Mouse (Mus musculus): ENCODE data around the gene Rnf213. TPM values are rescaled to one million over a fixed set of nuclear protein-coding genes. Genes with fewer than 3 reads are reported as not detected.

The Rnf213 gene
- polyA plus RNA-seq, 1 experiment, result 16.7 TPM

- Histone ChIP-seq H3K36me3 (ENCODE audit: control insufficient read depth, insufficient read depth) (peaks cover 43% of the 10 kb centered on the region), H3ac (ENCODE audit: control insufficient read depth, insufficient read length) (no peak overlapping the region), H3K4me3 (no peak overlapping the region), H3K79me2 (ENCODE audit: control insufficient read depth, insufficient read depth) (no peaks in the 10 kb centered on the region), H3K27me3 (ENCODE audit: control insufficient read depth, insufficient read depth, insufficient read length) (no peaks in the 10 kb centered on the region), H3K4me2 (ENCODE audit: low read depth) (no peak overlapping the region)
- no peak for TF ChIP-seq MAX (IDR thresholded peaks at IDR 0.05; ENCODE audit: low read depth)
- TF ChIP-seq TCF3 (IDR thresholded peaks at IDR 0.05; ENCODE audit: insufficient read length, low read depth), result no peak
- no peak for TF ChIP-seq POLR2A (IDR thresholded peaks at IDR 0.05; ENCODE audit: insufficient read length, low read depth)
- TF ChIP-seq TCF12 (IDR thresholded peaks at IDR 0.05; ENCODE audit: insufficient read depth, poor library complexity, severe bottlenecking), result no peak
- TF ChIP-seq MYOG (IDR thresholded peaks at IDR 0.05; ENCODE audit: control insufficient read depth in 1 of 3, insufficient read depth in 1 of 3, insufficient read length in 2 of 3, low read depth in 2 of 3), result no peak
- TF ChIP-seq CEBPB (IDR thresholded peaks at IDR 0.05; ENCODE audit: insufficient read depth, poor library complexity, severe bottlenecking), result no peak
- no peak for TF ChIP-seq MYOD1 (IDR thresholded peaks at IDR 0.05; ENCODE audit: control insufficient read depth in 1 of 3, insufficient read length in 2 of 3, low read depth in 2 of 3)
- no peak for TF ChIP-seq E2F4 (IDR thresholded peaks at IDR 0.05; ENCODE audit: insufficient read depth)
- no peak for TF ChIP-seq USF1 (IDR thresholded peaks at IDR 0.05; ENCODE audit: low read depth)
Observed at GRCm38 (mm10) chr11:119443442-119443841, 50.5 kb downstream of the Rnf213 start.

- Histone ChIP-seq H3K36me3 (ENCODE audit: control insufficient read depth, insufficient read depth) (peaks cover 53% of the 10 kb centered on the region), H3K4me3 (no peak overlapping the region), H3K79me2 (ENCODE audit: control insufficient read depth, insufficient read depth) (no peaks in the 10 kb centered on the region), H3K4me2 (ENCODE audit: low read depth) (no peak overlapping the region), H3K27me3 (ENCODE audit: control insufficient read depth, insufficient read depth, insufficient read length) (no peaks in the 10 kb centered on the region), H3ac (ENCODE audit: control insufficient read depth, insufficient read length) (no peak overlapping the region)
- no peak for TF ChIP-seq CEBPB (IDR thresholded peaks at IDR 0.05; ENCODE audit: insufficient read depth, poor library complexity, severe bottlenecking)
Observed at GRCm38 (mm10) chr11:119456097-119456496, 63.2 kb downstream of the Rnf213 start.

DNA sequence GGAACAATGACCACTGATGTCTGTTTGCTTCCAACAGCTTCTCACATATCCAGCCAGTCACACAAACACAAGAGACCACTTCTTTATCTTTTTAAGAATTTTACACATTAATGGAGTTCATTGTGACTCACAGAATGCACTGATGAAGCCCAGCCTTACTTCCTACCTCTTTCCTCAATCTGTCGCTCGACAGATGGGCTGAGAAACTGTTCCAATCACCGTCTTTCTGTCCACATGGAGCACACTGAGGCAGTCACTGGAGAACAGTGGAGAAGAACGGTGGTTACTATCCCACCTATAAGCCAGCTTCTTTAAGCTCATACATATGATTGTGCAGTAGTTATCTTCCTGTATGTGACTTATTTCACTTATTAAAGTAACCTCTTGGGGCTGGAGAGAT is 85.0 kb downstream of the Rnf213 start:
- no peak overlapping the region for H3ac ChIP-seq (ENCODE audit: control insufficient read depth, insufficient read length)
- no peaks in the 10 kb centered on the region for H3K27me3 ChIP-seq (ENCODE audit: control insufficient read depth, insufficient read depth, insufficient read length)
- H3K36me3 ChIP-seq (ENCODE audit: control insufficient read depth, insufficient read depth), result peaks cover 56% of the 10 kb centered on the region
- H3K4me2 ChIP-seq (ENCODE audit: low read depth), result no peak overlapping the region
- H3K79me2 ChIP-seq (ENCODE audit: control insufficient read depth, insufficient read depth), result no peaks in the 10 kb centered on the region
- no peak overlapping the region for H3K4me3 ChIP-seq
- TF ChIP-seq TCF12 (IDR thresholded peaks at IDR 0.05; ENCODE audit: insufficient read depth, poor library complexity, severe bottlenecking) (no peak), E2F4 (IDR thresholded peaks at IDR 0.05; ENCODE audit: insufficient read depth) (no peak)

GRCm38 (mm10) chr11:119490861-119491689 is 98.2 kb downstream of the Rnf213 start, which contains the start of gene Endov:
TSS of gene Endov (plus strand) at chr11:119491347.
- Histone ChIP-seq H3K79me2 (ENCODE audit: control insufficient read depth, insufficient read depth) (peaks cover 13% of the 10 kb centered on the region), H3K4me2 (ENCODE audit: low read depth) (peak within 1 kb of the TSS; percentile 98), H3K4me3 (peak within 1 kb of the TSS; percentile 88), H3K27me3 (ENCODE audit: control insufficient read depth, insufficient read depth, insufficient read length) (no peaks in the 10 kb centered on the region), H3K36me3 (ENCODE audit: control insufficient read depth, insufficient read depth) (peaks cover 9% of the 10 kb centered on the region), H3ac (ENCODE audit: control insufficient read depth, insufficient read length) (peak within 1 kb of the TSS; percentile 91)
- no peak for TF ChIP-seq REST (IDR thresholded peaks at IDR 0.05; ENCODE audit: insufficient read depth, insufficient read length)
- no peak for TF ChIP-seq USF1 (IDR thresholded peaks at IDR 0.05; ENCODE audit: low read depth)
- peak; percentile 58 for TF ChIP-seq SRF (IDR thresholded peaks at IDR 0.05; ENCODE audit: control insufficient read depth, insufficient read length, low read depth)
- TF ChIP-seq TCF12 (IDR thresholded peaks at IDR 0.05; ENCODE audit: insufficient read depth, poor library complexity, severe bottlenecking), result no peak
- TF ChIP-seq MAX (IDR thresholded peaks at IDR 0.05; ENCODE audit: low read depth), result no peak
- TF ChIP-seq POLR2A (IDR thresholded peaks at IDR 0.05; ENCODE audit: insufficient read length, low read depth), result peak; percentile 40

- Histone ChIP-seq H3K79me2 (ENCODE audit: control insufficient read depth, insufficient read depth) (peaks cover 13% of the 10 kb centered on the region), H3K4me3 (peak overlapping the region; percentile 88), H3K36me3 (ENCODE audit: control insufficient read depth, insufficient read depth) (peaks cover 5% of the 10 kb centered on the region), H3K27me3 (ENCODE audit: control insufficient read depth, insufficient read depth, insufficient read length) (no peaks in the 10 kb centered on the region), H3K4me2 (ENCODE audit: low read depth) (peak overlapping the region; percentile 98), H3ac (ENCODE audit: control insufficient read depth, insufficient read length) (peak overlapping the region; percentile 91)
- no peak for TF ChIP-seq REST (IDR thresholded peaks at IDR 0.05; ENCODE audit: insufficient read depth, insufficient read length)
- no peak for TF ChIP-seq SRF (IDR thresholded peaks at IDR 0.05; ENCODE audit: control insufficient read depth, insufficient read length, low read depth)
- no peak for TF ChIP-seq MYOG (IDR thresholded peaks at IDR 0.05; ENCODE audit: control insufficient read depth in 1 of 3, insufficient read depth in 1 of 3, insufficient read length in 2 of 3, low read depth in 2 of 3)
- TF ChIP-seq CEBPB (IDR thresholded peaks at IDR 0.05; ENCODE audit: insufficient read depth, poor library complexity, severe bottlenecking), result no peak
- TF ChIP-seq E2F4 (IDR thresholded peaks at IDR 0.05; ENCODE audit: insufficient read depth), result no peak
- TF ChIP-seq POLR2A (IDR thresholded peaks at IDR 0.05; ENCODE audit: insufficient read length, low read depth), result no peak
- TF ChIP-seq MAX (IDR thresholded peaks at IDR 0.05; ENCODE audit: low read depth), result no peak
- no peak for TF ChIP-seq MYOD1 (IDR thresholded peaks at IDR 0.05; ENCODE audit: control insufficient read depth in 1 of 3, insufficient read length in 2 of 3, low read depth in 2 of 3)
- no peak for TF ChIP-seq USF1 (IDR thresholded peaks at IDR 0.05; ENCODE audit: low read depth)
- TF ChIP-seq POLR2AphosphoS2 (IDR thresholded peaks at IDR 0.05; ENCODE audit: insufficient read length, low read depth), result no peak
- TF ChIP-seq TCF3 (IDR thresholded peaks at IDR 0.05; ENCODE audit: insufficient read length, low read depth), result no peak
- no peak for TF ChIP-seq TCF12 (IDR thresholded peaks at IDR 0.05; ENCODE audit: insufficient read depth, poor library complexity, severe bottlenecking)
Observed at GRCm38 (mm10) chr11:119491690-119492087, 98.8 kb downstream of the Rnf213 start.
